Mouse (Mus musculus): ENCODE data around the gene Olfr374.

DNA sequence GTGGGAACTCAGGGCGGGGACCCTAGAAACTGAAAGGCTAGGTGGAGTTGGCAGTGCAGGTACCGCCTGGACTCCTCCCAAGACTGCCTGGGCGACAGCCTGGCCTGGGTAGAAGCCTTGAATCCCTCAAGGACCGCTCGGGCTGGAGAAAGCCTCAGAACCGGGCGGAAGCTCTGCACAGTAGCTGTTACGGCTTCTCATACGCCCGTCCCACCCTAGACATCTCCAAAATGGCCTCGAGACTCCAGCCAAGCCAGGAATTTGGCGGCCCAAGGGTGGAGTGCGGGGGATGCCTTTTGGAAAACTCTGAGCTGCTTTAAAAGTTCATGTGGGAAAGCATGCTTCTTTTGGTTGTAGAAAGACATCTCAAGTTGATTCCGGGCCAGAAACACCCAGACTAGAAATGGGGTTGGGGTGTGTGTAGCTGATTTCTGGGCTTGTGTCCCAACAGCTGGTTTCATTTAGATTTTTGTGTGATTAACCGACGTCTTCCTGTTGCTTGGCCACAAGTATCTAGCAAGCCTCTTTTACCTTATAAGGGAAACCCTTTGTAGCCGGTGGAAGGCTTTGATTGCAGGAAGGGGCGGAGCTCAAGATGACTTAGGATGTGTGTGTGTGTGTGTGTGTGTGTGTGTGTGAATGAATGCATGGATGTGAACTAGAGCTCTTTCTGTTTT is 29.6 kb downstream of the Olfr374 start:
- TF ChIP-seq CTCF (IDR thresholded peaks at IDR 0.05; ENCODE audit: low read depth, low read length) (no peak), POLR2A (IDR thresholded peaks at IDR 0.05; ENCODE audit: insufficient read depth, low read length) (no peak)

Data from ES-Bruce4 (cell line).